Mouse (Mus musculus) heart, adult 2 months (tissue): Measurements from ENCODE around the gene Scnn1a.

Source experiments
- CTCF ChIP-seq: fragments of 200-600 bp; IDR thresholded peaks from 2 replicates; pipeline ENCODE4 v1.8.1; 2022; ENCODE audit warnings: antibody characterized with exemption, mild to moderate bottlenecking, moderate library complexity
- POLR2A ChIP-seq: fragments of 200-500 bp; IDR thresholded peaks from 2 replicates; pipeline ENCODE4 v1.6.1; 2011; ENCODE audit warnings: mild to moderate bottlenecking, low read depth, low read length, control low read depth; ENCODE audit not compliant: insufficient read depth

GRCm38 (mm10) chr6:125318981-125319918 lies 1.2 kb upstream of the Scnn1a start:
- no peak for TF ChIP-seq POLR2A
- no peak for TF ChIP-seq CTCF
